13 mouse cellular contexts compared by ENCODE assay signal in the genomic region with DNA sequence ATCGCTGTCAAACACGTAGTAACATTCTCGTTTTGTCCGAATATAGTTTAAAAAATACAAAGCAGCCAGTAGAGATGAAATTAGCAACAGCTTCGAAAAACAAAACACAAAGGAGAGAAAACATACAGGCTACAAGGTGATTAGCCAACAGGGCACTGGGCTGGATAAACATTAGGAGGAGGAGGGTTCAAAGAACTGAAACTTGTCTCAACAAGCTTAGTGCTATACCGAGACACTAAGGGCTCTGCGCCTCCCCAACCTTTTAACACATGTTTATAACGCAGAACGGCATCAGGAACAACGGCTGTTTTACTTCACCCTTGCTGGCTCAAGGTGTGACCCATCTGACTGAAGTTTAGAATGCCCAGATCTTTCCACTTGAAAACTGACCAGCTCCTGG. TPM values are rescaled to one million over a fixed set of nuclear protein-coding genes. Genes with fewer than 3 reads are reported as not detected.
A peak's percentile ranks its signal among the peaks of the same experiment; 100 is the strongest.
DNase-seq lines count a peak whose midpoint lies in the region; ATAC-seq and TF ChIP-seq lines count a peak whose summit lies in the region.
"Had no signal": no experiment of that assay in that cellular context is flagged by ENCODE, and none has a peak within 500 bp of the region (broad histone marks: within the 10 kb centered on the region; RNA-seq: fewer than 3 reads in every experiment).

No protein-coding gene starts in this region.

- peaks cover 13% of the 10 kb centered on the region for H3K4me1 ChIP-seq in heart, embryonic 12.5 days (replicated peaks)
- peaks cover 8% of the 10 kb centered on the region; the same call in 1 of the 2 replicates for H3K4me1 ChIP-seq in kidney, postnatal 0 days (replicated peaks; ENCODE audit: insufficient read depth, low read length)

- 50% methylated on average over 10 of the region's 10 CpGs for WGBS in heart, embryonic 12.5 days
- WGBS in kidney, postnatal 0 days: 31% methylated on average over 10 of the region's 10 CpGs

- peak overlapping the region; percentile 86 for H3K27ac ChIP-seq in heart, embryonic 12.5 days (ENCODE audit: poor library complexity, severe bottlenecking)
- peak overlapping the region; percentile 62 for H3K27ac ChIP-seq in kidney, postnatal 0 days
- H3K27ac ChIP-seq: forebrain, embryonic 13.5 days had no signal

- no peaks in the 10 kb centered on the region for H3K27me3 ChIP-seq in heart, embryonic 12.5 days (replicated peaks)
- H3K27me3 ChIP-seq in kidney, postnatal 0 days (ENCODE audit: insufficient read depth, low read length): no peaks in the 10 kb centered on the region
- H3K27me3 ChIP-seq: forebrain, embryonic 13.5 days had no signal

- peak overlapping the region; percentile 19; the same call in 1 of the 2 replicates for H3K4me2 ChIP-seq in heart, embryonic 12.5 days
- H3K4me2 ChIP-seq in kidney, postnatal 0 days (ENCODE audit: low read length): peak overlapping the region; percentile 7; the same call in 1 of the 2 replicates
- H3K4me2 ChIP-seq: forebrain, embryonic 13.5 days; lung, embryonic 14.5 days had no signal

- H3K36me3 ChIP-seq in heart, embryonic 12.5 days: no peaks in the 10 kb centered on the region
- H3K36me3 ChIP-seq in kidney, postnatal 0 days (ENCODE audit: insufficient read depth, low read length): no peaks in the 10 kb centered on the region

- DNase-seq in heart, adult 11 months: no peak
- DNase-seq in kidney, postnatal 0 days (ENCODE audit: low spot score): peak; percentile 34
- no peak for DNase-seq in kidney, postnatal 4 days
- DNase-seq in urinary bladder, postnatal 36 days (ENCODE audit: low spot score in 2 of 2): peak; percentile 6 to 15
- no peak for DNase-seq in urinary bladder, adult 2 months (ENCODE audit: low spot score)
- DNase-seq in ovary, adult 18-20 months (ENCODE audit: low spot score): no peak
- no peak for DNase-seq in left cerebral cortex, adult 18-20 months (ENCODE audit: low spot score in 2 of 2)
- DNase-seq: cerebellum, postnatal 25 days; gastrocnemius, postnatal 36 days; kidney, adult 18-20 months had no signal

- no peak overlapping the region for H3K4me3 ChIP-seq in heart, embryonic 12.5 days
- no peak overlapping the region for H3K4me3 ChIP-seq in kidney, postnatal 0 days (replicated peaks; ENCODE audit: low read depth, low read length)
- H3K4me3 ChIP-seq: forebrain, embryonic 13.5 days had no signal

- no peak for TF ChIP-seq CTCF in kidney, postnatal 0 days (IDR thresholded peaks at IDR 0.05; ENCODE audit: low read depth)

- no peak overlapping the region for H3K9ac ChIP-seq in heart, embryonic 12.5 days
- no peak overlapping the region for H3K9ac ChIP-seq in kidney, postnatal 0 days (ENCODE audit: low read depth, low read length)
- H3K9ac ChIP-seq: forebrain, embryonic 13.5 days; lung, embryonic 14.5 days had no signal

- ATAC-seq in heart, embryonic 12.5 days (ENCODE audit: insufficient number of reproducible peaks, low FRiP score): no peak
- ATAC-seq in kidney, postnatal 0 days (replicated peaks; ENCODE audit: low FRiP score, low read depth): no peak
- ATAC-seq: forebrain, embryonic 13.5 days had no signal

- H3K9me3 ChIP-seq in heart, embryonic 12.5 days (replicated peaks): no peaks in the 10 kb centered on the region
- H3K9me3 ChIP-seq in kidney, postnatal 0 days (replicated peaks; ENCODE audit: low read length): no peaks in the 10 kb centered on the region
- H3K9me3 ChIP-seq: forebrain, embryonic 13.5 days had no signal

RNA-seq across cellular contexts. Expression of gene Ociad1, which starts 13.4 kb away (rescaled TPM):
- 212 and 230 TPM in 2 replicates for polyA plus RNA-seq in heart, embryonic 12.5 days (2016; fragmentation: Nextera tagmentation; extraction: Ambion mirVana)
- polyA plus RNA-seq in kidney, postnatal 0 days (2015; fragmentation: Nextera tagmentation; extraction: Ambion mirVana): 209 and 222 TPM in 2 replicates
- polyA plus RNA-seq in urinary bladder, adult 2 months (2012; rRNA removed): 196 and 197 TPM in 2 replicates
- total RNA-seq in left cerebral cortex, adult 18-20 months (2021): 100 to 1,000 TPM; 465 to 497 TPM

RNA-seq across cellular contexts. Expression of gene Fryl, which starts 22.8 kb away (rescaled TPM):
- polyA plus RNA-seq in heart, embryonic 12.5 days (2016; fragmentation: Nextera tagmentation; extraction: Ambion mirVana): 38.7 and 40.2 TPM in 2 replicates
- polyA plus RNA-seq in kidney, postnatal 0 days (2015; fragmentation: Nextera tagmentation; extraction: Ambion mirVana): 20.6 and 22.6 TPM in 2 replicates
- polyA plus RNA-seq in urinary bladder, adult 2 months (2012; rRNA removed): 35.4 and 52.6 TPM in 2 replicates
- 10 to 100 TPM; 54.2 to 57.5 TPM for total RNA-seq in left cerebral cortex, adult 18-20 months (2021)

Comparison
In these comparisons a context has a peak if more than half of its experiments do, and no peak if none do; other contexts are left out.
1. DNase-seq: peak in kidney, postnatal 0 days (single experiment) and urinary bladder, postnatal 36 days (2 of 2); none in heart, adult 11 months (single experiment), kidney, postnatal 4 days (0 of 2), urinary bladder, adult 2 months (single experiment), ovary, adult 18-20 months (single experiment) and left cerebral cortex, adult 18-20 months (0 of 2).